Mouse (Mus musculus) CH12.LX (cell line): ENCODE results near the gene Pde6d.

ENCODE experiments used
- MAX ChIP-seq: IDR thresholded peaks from 2 replicates; pipeline ENCODE4 v1.6.1; 2011; ENCODE audit warnings: low read length, improper control_type of control experiment
- POLR2A ChIP-seq: IDR thresholded peaks from 2 replicates; pipeline ENCODE4 v1.6.1; 2011; ENCODE audit warnings: low read depth, mild to moderate bottlenecking, improper control_type of control experiment, low read length

DNA sequence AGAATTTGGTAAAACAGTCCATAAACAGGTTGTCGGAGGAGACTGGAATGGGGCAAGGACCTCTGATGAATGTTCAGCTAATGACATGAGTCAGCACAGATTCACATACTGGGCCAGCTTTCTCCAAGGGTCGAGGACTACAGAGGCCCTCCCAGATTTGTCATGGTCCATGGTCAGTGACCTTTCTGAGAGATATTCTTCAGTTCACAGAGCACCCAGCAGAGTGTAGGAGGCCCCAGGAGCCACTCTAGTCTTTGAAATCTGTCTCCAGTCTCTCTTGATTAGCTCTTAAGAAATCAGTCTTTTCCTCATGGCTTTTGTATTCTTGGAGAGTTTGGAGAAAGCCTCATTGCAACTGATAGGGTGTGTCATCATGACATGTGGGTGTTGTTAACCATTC lies 39.9 kb upstream of the Pde6d start:
- TF ChIP-seq MAX (no peak), POLR2A (no peak)
